Mouse (Mus musculus): ENCODE data around the gene Ube2h. TPM values are rescaled to one million over a fixed set of nuclear protein-coding genes. Genes with fewer than 3 reads are reported as not detected.
"Not testable (repeated sequence)": the region's sequence is repeated elsewhere in the genome, so short reads cannot be mapped to it uniquely, and the experiment has no call there.

The Ube2h gene
- polyA plus RNA-seq, 1 experiment from 2014 or later: 60.3 TPM

GRCm38 (mm10) chr6:30208844-30209243, 95.5 kb downstream of the Ube2h start:
- no peak for ATAC-seq (replicated peaks)
- H3K4me2 ChIP-seq: no peak overlapping the region
- H3K9ac ChIP-seq: no peak overlapping the region
- H3K27ac ChIP-seq: no peak overlapping the region
- no peak overlapping the region for H3K4me3 ChIP-seq
- peaks cover 5% of the 10 kb centered on the region; the same call in 1 of the 2 replicates for H3K4me1 ChIP-seq
- H3K9me3 ChIP-seq: no peaks in the 10 kb centered on the region
- 38% methylated on average over 4 of the region's 4 CpGs for WGBS
- no peaks in the 10 kb centered on the region for H3K27me3 ChIP-seq (replicated peaks)
- 0 out of 2 replicates have a peak, but pooled peaks cover 5% of the 10 kb centered on the region for H3K36me3 ChIP-seq (replicated peaks)

- Histone ChIP-seq H3K9ac (peak overlapping the region; percentile 26; the same call in 1 of the 2 replicates), H3K9me3 (no peaks in the 10 kb centered on the region), H3K27ac (no peak overlapping the region), H3K27me3 (replicated peaks) (no peaks in the 10 kb centered on the region), H3K36me3 (replicated peaks) (no peaks in the 10 kb centered on the region), H3K4me2 (peak overlapping the region; percentile 52), H3K4me1 (peaks cover 5% of the 10 kb centered on the region; the same call in 1 of the 2 replicates), H3K4me3 (peak overlapping the region; percentile 19)
- peak; percentile 79 for ATAC-seq (replicated peaks)
- WGBS: 7% methylated on average over 30 of the region's 30 CpGs
These were observed 98.6 kb downstream of the Ube2h start for GRCm38 (mm10) chr6:30205587-30206202.

GRCm38 (mm10) chr6:30205180-30205538, 99.2 kb downstream of the Ube2h start:
- not testable (repeated sequence) for H3K4me2 ChIP-seq; H3K36me3 ChIP-seq (replicated peaks); H3K4me1 ChIP-seq; H3K27ac ChIP-seq; H3K27me3 ChIP-seq (replicated peaks); H3K9me3 ChIP-seq; H3K9ac ChIP-seq; H3K4me3 ChIP-seq; ATAC-seq (replicated peaks)
- WGBS: 86% methylated on average over 5 of the region's 6 CpGs

GRCm38 (mm10) chr6:30204383-30205179, 99.8 kb downstream of the Ube2h start:
- Histone ChIP-seq H3K4me3 (no peak overlapping the region), H3K4me1 (peaks cover 5% of the 10 kb centered on the region; the same call in 1 of the 2 replicates), H3K36me3 (replicated peaks) (no peaks in the 10 kb centered on the region), H3K27ac (no peak overlapping the region), H3K9ac (no peak overlapping the region), H3K4me2 (no peak overlapping the region), H3K9me3 (no peaks in the 10 kb centered on the region), H3K27me3 (replicated peaks) (no peaks in the 10 kb centered on the region)
- ATAC-seq (replicated peaks): 0 out of 2 replicates have a peak, but pooled peaks have one; percentile 13
- 46% methylated on average over 19 of the region's 20 CpGs for WGBS

- no peak overlapping the region for H3K4me2 ChIP-seq
- no peak overlapping the region for H3K27ac ChIP-seq
- no peaks in the 10 kb centered on the region for H3K9me3 ChIP-seq
- H3K4me3 ChIP-seq: no peak overlapping the region
- WGBS: 79% methylated on average over 8 of the region's 8 CpGs
- no peaks in the 10 kb centered on the region for H3K27me3 ChIP-seq (replicated peaks)
- H3K36me3 ChIP-seq (replicated peaks): no peaks in the 10 kb centered on the region
- no peaks in the 10 kb centered on the region for H3K4me1 ChIP-seq
- H3K9ac ChIP-seq: no peak overlapping the region
- ATAC-seq (replicated peaks): no peak
These were observed 108.2 kb downstream of the Ube2h start for GRCm38 (mm10) chr6:30196143-30196542.

- 79% methylated on average over 11 of the region's 11 CpGs for WGBS
- no peak overlapping the region for H3K27ac ChIP-seq
- H3K9me3 ChIP-seq: no peaks in the 10 kb centered on the region
- H3K27me3 ChIP-seq (replicated peaks): no peaks in the 10 kb centered on the region
- H3K4me1 ChIP-seq: no peaks in the 10 kb centered on the region
- H3K36me3 ChIP-seq (replicated peaks): no peaks in the 10 kb centered on the region
- H3K9ac ChIP-seq: no peak overlapping the region
- no peak overlapping the region for H3K4me3 ChIP-seq
- no peak for ATAC-seq (replicated peaks)
- no peak overlapping the region for H3K4me2 ChIP-seq
These were observed 108.7 kb downstream of the Ube2h start for GRCm38 (mm10) chr6:30195656-30196055.

- WGBS: 86% methylated on average over 4 of the region's 4 CpGs
These were observed 120.7 kb downstream of the Ube2h start for GRCm38 (mm10) chr6:30183624-30184023.

GRCm38 (mm10) chr6:30182038-30182437, 122.3 kb downstream of the Ube2h start:
- no peak overlapping the region for H3K4me3 ChIP-seq
- WGBS: 62% methylated on average over 6 of the region's 6 CpGs
- H3K27ac ChIP-seq: no peak overlapping the region
- no peaks in the 10 kb centered on the region for H3K36me3 ChIP-seq (replicated peaks)
- no peak for ATAC-seq (replicated peaks)
- no peak overlapping the region for H3K4me2 ChIP-seq
- no peaks in the 10 kb centered on the region for H3K9me3 ChIP-seq
- no peak overlapping the region for H3K9ac ChIP-seq
- H3K27me3 ChIP-seq (replicated peaks): peaks cover 52% of the 10 kb centered on the region
- H3K4me1 ChIP-seq: peaks cover 9% of the 10 kb centered on the region; the same call in 1 of the 2 replicates

More at GRCm38 (mm10) chr6:30183624-30184023, 120.7 kb downstream of the Ube2h start:
- no peaks in the 10 kb centered on the region for H3K36me3 ChIP-seq (replicated peaks)
- no peak overlapping the region for H3K4me2 ChIP-seq
- ATAC-seq (replicated peaks): no peak
- no peak overlapping the region for H3K27ac ChIP-seq
- no peak overlapping the region for H3K4me3 ChIP-seq
- no peaks in the 10 kb centered on the region for H3K9me3 ChIP-seq
- peaks cover 39% of the 10 kb centered on the region for H3K27me3 ChIP-seq (replicated peaks)
- 0 out of 2 replicates have a peak, but pooled peaks cover 4% of the 10 kb centered on the region for H3K4me1 ChIP-seq
- no peak overlapping the region for H3K9ac ChIP-seq

- no peak for ATAC-seq (replicated peaks)
- Histone ChIP-seq H3K27me3 (replicated peaks) (peaks cover 67% of the 10 kb centered on the region), H3K27ac (no peak overlapping the region), H3K4me1 (peaks cover 17% of the 10 kb centered on the region), H3K4me3 (no peak overlapping the region), H3K36me3 (replicated peaks) (no peaks in the 10 kb centered on the region), H3K9me3 (no peaks in the 10 kb centered on the region), H3K9ac (no peak overlapping the region), H3K4me2 (no peak overlapping the region)
- WGBS: 26% methylated on average over 2 of the region's 2 CpGs
These were observed 124.0 kb downstream of the Ube2h start for GRCm38 (mm10) chr6:30180321-30180720.

GRCm38 (mm10) chr6:30179046-30179445, 125.3 kb downstream of the Ube2h start:
- Histone ChIP-seq H3K36me3 (replicated peaks) (no peaks in the 10 kb centered on the region), H3K27ac (no peak overlapping the region), H3K9me3 (no peaks in the 10 kb centered on the region), H3K4me2 (no peak overlapping the region), H3K9ac (no peak overlapping the region), H3K4me3 (no peak overlapping the region), H3K4me1 (peaks cover 28% of the 10 kb centered on the region), H3K27me3 (replicated peaks) (peaks cover 80% of the 10 kb centered on the region)
- ATAC-seq (replicated peaks): no peak
- 21% methylated on average over 11 of the region's 11 CpGs for WGBS

GRCm38 (mm10) chr6:30178023-30178639, 126.2 kb downstream of the Ube2h start:
- H3K4me2 ChIP-seq: no peak overlapping the region
- 2% methylated on average over 27 of the region's 27 CpGs for WGBS
- H3K4me3 ChIP-seq: no peak overlapping the region
- peaks cover 84% of the 10 kb centered on the region for H3K27me3 ChIP-seq (replicated peaks)
- H3K9me3 ChIP-seq: no peaks in the 10 kb centered on the region
- no peaks in the 10 kb centered on the region for H3K36me3 ChIP-seq (replicated peaks)
- no peak overlapping the region for H3K9ac ChIP-seq
- H3K27ac ChIP-seq: no peak overlapping the region
- peaks cover 37% of the 10 kb centered on the region for H3K4me1 ChIP-seq
- ATAC-seq (replicated peaks): no peak

GRCm38 (mm10) chr6:30177305-30177704, 127.0 kb downstream of the Ube2h start:
- H3K4me2 ChIP-seq: no peak overlapping the region
- H3K4me3 ChIP-seq: no peak overlapping the region
- 2% methylated on average over 14 of the region's 14 CpGs for WGBS
- peaks cover 43% of the 10 kb centered on the region for H3K4me1 ChIP-seq
- H3K27me3 ChIP-seq (replicated peaks): peaks cover 92% of the 10 kb centered on the region
- H3K36me3 ChIP-seq (replicated peaks): no peaks in the 10 kb centered on the region
- no peak for ATAC-seq (replicated peaks)
- no peak overlapping the region for H3K9ac ChIP-seq
- no peaks in the 10 kb centered on the region for H3K9me3 ChIP-seq
- H3K27ac ChIP-seq: no peak overlapping the region
